Mouse (Mus musculus) E14TG2a.4 (cell line): Measurements from ENCODE around the gene Taf13.

ENCODE experiments used
- CTCF ChIP-seq: conservative IDR thresholded peaks from 2 replicates; pipeline ENCODE4 v1.5.1; 2014; ENCODE audit warnings: low read length
- POU5F1 ChIP-seq: IDR thresholded peaks from 2 replicates; pipeline ENCODE4 v1.6.1; 2014; ENCODE audit warnings: low read length, borderline replicate concordance

GRCm38 (mm10) chr3:108533951-108534350 lies 37.5 kb upstream of the Taf13 start, which contains the start of gene 1700013F07Rik:
- TF ChIP-seq CTCF (no peak), POU5F1 (no peak)
